Mouse (Mus musculus): ENCODE results near the gene Cdc27. TPM values are rescaled to one million over a fixed set of nuclear protein-coding genes. Genes with fewer than 3 reads are reported as not detected.
"Not testable (repeated sequence)": the region's sequence is repeated elsewhere in the genome, so short reads cannot be mapped to it uniquely, and the experiment has no call there.

The Cdc27 gene
- polyA plus RNA-seq, 1 experiment from 2014 or later, result 51.6 TPM

GRCm38 (mm10) chr11:104570515-104570914, 20.1 kb upstream of the Cdc27 start:
- not testable (repeated sequence) for H3K4me3 ChIP-seq (replicated peaks); H3K4me1 ChIP-seq (replicated peaks); H3K4me2 ChIP-seq; H3K9ac ChIP-seq (replicated peaks); H3K27ac ChIP-seq; H3K9me3 ChIP-seq; H3K36me3 ChIP-seq; ATAC-seq (ENCODE audit: insufficient number of reproducible peaks, insufficient read depth, low FRiP score, low TSS enrichment, low read depth)
- H3K27me3 ChIP-seq, result peaks cover 29% of the 10 kb centered on the region
- WGBS, result 87% methylated on average over 8 of the region's 8 CpGs

- Histone ChIP-seq H3K27me3 (peaks cover 28% of the 10 kb centered on the region), H3K27ac (no peak overlapping the region), H3K9me3 (0 out of 2 replicates have a peak, but pooled peaks cover 7% of the 10 kb centered on the region), H3K9ac (replicated peaks) (no peak overlapping the region), H3K4me2 (no peak overlapping the region), H3K36me3 (no peaks in the 10 kb centered on the region), H3K4me3 (replicated peaks) (no peak overlapping the region), H3K4me1 (replicated peaks) (0 out of 2 replicates have a peak, but pooled peaks cover 3% of the 10 kb centered on the region)
- ATAC-seq (ENCODE audit: insufficient number of reproducible peaks, insufficient read depth, low FRiP score, low TSS enrichment, low read depth), result no peak
- 94% methylated on average over 4 of the region's 4 CpGs for WGBS
Measured at GRCm38 (mm10) chr11:104568326-104568725, 17.9 kb upstream of the Cdc27 start.

GRCm38 (mm10) chr11:104567736-104568135, 17.3 kb upstream of the Cdc27 start:
- Histone ChIP-seq H3K27me3 (peaks cover 22% of the 10 kb centered on the region), H3K4me3 (replicated peaks) (no peak overlapping the region), H3K4me1 (replicated peaks) (0 out of 2 replicates have a peak, but pooled peaks cover 3% of the 10 kb centered on the region), H3K9me3 (0 out of 2 replicates have a peak, but pooled peaks cover 7% of the 10 kb centered on the region), H3K4me2 (no peak overlapping the region), H3K27ac (no peak overlapping the region), H3K9ac (replicated peaks) (no peak overlapping the region), H3K36me3 (no peaks in the 10 kb centered on the region)
- WGBS, result 75% methylated on average over 9 of the region's 9 CpGs
- ATAC-seq (ENCODE audit: insufficient number of reproducible peaks, insufficient read depth, low FRiP score, low TSS enrichment, low read depth), result no peak

GRCm38 (mm10) chr11:104566796-104567195, 16.4 kb upstream of the Cdc27 start:
- Histone ChIP-seq H3K9ac (replicated peaks) (no peak overlapping the region), H3K4me1 (replicated peaks) (0 out of 2 replicates have a peak, but pooled peaks cover 3% of the 10 kb centered on the region), H3K4me2 (no peak overlapping the region), H3K27ac (no peak overlapping the region), H3K27me3 (peaks cover 13% of the 10 kb centered on the region), H3K4me3 (replicated peaks) (no peak overlapping the region), H3K9me3 (0 out of 2 replicates have a peak, but pooled peaks cover 7% of the 10 kb centered on the region), H3K36me3 (no peaks in the 10 kb centered on the region)
- WGBS, result 79% methylated on average over 2 of the region's 2 CpGs
- ATAC-seq (ENCODE audit: insufficient number of reproducible peaks, insufficient read depth, low FRiP score, low TSS enrichment, low read depth), result no peak

- H3K4me1 ChIP-seq (replicated peaks), result no peaks in the 10 kb centered on the region
- 78% methylated on average over 6 of the region's 6 CpGs for WGBS
- 0 out of 2 replicates have a peak, but pooled peaks cover 7% of the 10 kb centered on the region for H3K9me3 ChIP-seq
- H3K4me2 ChIP-seq, result no peak overlapping the region
- no peak overlapping the region for H3K27ac ChIP-seq
- no peak overlapping the region for H3K4me3 ChIP-seq (replicated peaks)
- ATAC-seq (ENCODE audit: insufficient number of reproducible peaks, insufficient read depth, low FRiP score, low TSS enrichment, low read depth), result no peak
- no peak overlapping the region for H3K9ac ChIP-seq (replicated peaks)
- peaks cover 6% of the 10 kb centered on the region for H3K27me3 ChIP-seq
- H3K36me3 ChIP-seq, result no peaks in the 10 kb centered on the region
Measured at GRCm38 (mm10) chr11:104566097-104566496, 15.7 kb upstream of the Cdc27 start.

- H3K4me3 ChIP-seq (replicated peaks), result no peak overlapping the region
- no peaks in the 10 kb centered on the region for H3K36me3 ChIP-seq
- no peak overlapping the region for H3K27ac ChIP-seq
- H3K4me1 ChIP-seq (replicated peaks), result no peaks in the 10 kb centered on the region
- no peak overlapping the region for H3K9ac ChIP-seq (replicated peaks)
- no peaks in the 10 kb centered on the region for H3K27me3 ChIP-seq
- 74% methylated on average over 9 of the region's 9 CpGs for WGBS
- 0 out of 2 replicates have a peak, but pooled peaks cover 7% of the 10 kb centered on the region for H3K9me3 ChIP-seq
- H3K4me2 ChIP-seq, result no peak overlapping the region
- no peak for ATAC-seq (ENCODE audit: insufficient number of reproducible peaks, insufficient read depth, low FRiP score, low TSS enrichment, low read depth)
Measured at GRCm38 (mm10) chr11:104565172-104565571, 14.8 kb upstream of the Cdc27 start.

- Histone ChIP-seq H3K27me3 (no peaks in the 10 kb centered on the region), H3K9me3 (no peaks in the 10 kb centered on the region), H3K4me2 (no peak overlapping the region), H3K4me3 (replicated peaks) (no peak overlapping the region), H3K27ac (no peak overlapping the region), H3K4me1 (replicated peaks) (no peaks in the 10 kb centered on the region), H3K9ac (replicated peaks) (no peak overlapping the region), H3K36me3 (no peaks in the 10 kb centered on the region)
- 75% methylated on average over 1 of the region's 1 CpGs for WGBS
- no peak for ATAC-seq (ENCODE audit: insufficient number of reproducible peaks, insufficient read depth, low FRiP score, low TSS enrichment, low read depth)
Measured at GRCm38 (mm10) chr11:104563496-104563895, 13.1 kb upstream of the Cdc27 start.

GRCm38 (mm10) chr11:104560971-104561370, 10.6 kb upstream of the Cdc27 start:
- H3K27me3 ChIP-seq, result no peaks in the 10 kb centered on the region
- no peaks in the 10 kb centered on the region for H3K4me1 ChIP-seq (replicated peaks)
- no peak overlapping the region for H3K9ac ChIP-seq (replicated peaks)
- no peak overlapping the region for H3K4me2 ChIP-seq
- H3K9me3 ChIP-seq, result no peaks in the 10 kb centered on the region
- ATAC-seq (ENCODE audit: insufficient number of reproducible peaks, insufficient read depth, low FRiP score, low TSS enrichment, low read depth), result no peak
- WGBS, result 50% methylated on average over 2 of the region's 2 CpGs
- no peak overlapping the region for H3K27ac ChIP-seq
- H3K36me3 ChIP-seq, result no peaks in the 10 kb centered on the region
- no peak overlapping the region for H3K4me3 ChIP-seq (replicated peaks)

- no peaks in the 10 kb centered on the region for H3K9me3 ChIP-seq
- no peaks in the 10 kb centered on the region for H3K4me1 ChIP-seq (replicated peaks)
- H3K36me3 ChIP-seq, result no peaks in the 10 kb centered on the region
- no peak overlapping the region for H3K9ac ChIP-seq (replicated peaks)
- no peak for ATAC-seq (ENCODE audit: insufficient number of reproducible peaks, insufficient read depth, low FRiP score, low TSS enrichment, low read depth)
- H3K4me3 ChIP-seq (replicated peaks), result no peak overlapping the region
- H3K4me2 ChIP-seq, result no peak overlapping the region
- 51% methylated on average over 4 of the region's 4 CpGs for WGBS
- no peaks in the 10 kb centered on the region for H3K27me3 ChIP-seq
- no peak overlapping the region for H3K27ac ChIP-seq
Measured at GRCm38 (mm10) chr11:104558651-104559403, 8.4 kb upstream of the Cdc27 start.

GRCm38 (mm10) chr11:104558065-104558464, 7.6 kb upstream of the Cdc27 start:
- no peak for ATAC-seq (ENCODE audit: insufficient number of reproducible peaks, insufficient read depth, low FRiP score, low TSS enrichment, low read depth)
- no peaks in the 10 kb centered on the region for H3K9me3 ChIP-seq
- no peak overlapping the region for H3K9ac ChIP-seq (replicated peaks)
- H3K27ac ChIP-seq, result no peak overlapping the region
- no peaks in the 10 kb centered on the region for H3K27me3 ChIP-seq
- H3K4me3 ChIP-seq (replicated peaks), result no peak overlapping the region
- no peaks in the 10 kb centered on the region for H3K36me3 ChIP-seq
- no peaks in the 10 kb centered on the region for H3K4me1 ChIP-seq (replicated peaks)
- no peak overlapping the region for H3K4me2 ChIP-seq
- WGBS, result 77% methylated on average over 4 of the region's 4 CpGs

GRCm38 (mm10) chr11:104549438-104550405, 698 bp downstream of the Cdc27 start:
- Histone ChIP-seq H3K36me3 (peaks cover 9% of the 10 kb centered on the region), H3K4me2 (peak overlapping the region; percentile 81), H3K4me1 (replicated peaks) (peaks cover 5% of the 10 kb centered on the region), H3K27me3 (no peaks in the 10 kb centered on the region), H3K4me3 (replicated peaks) (peak overlapping the region; percentile 96), H3K9me3 (no peaks in the 10 kb centered on the region), H3K27ac (peak overlapping the region; percentile 93), H3K9ac (replicated peaks) (peak overlapping the region; percentile 99)
- WGBS, result 1% methylated on average over 53 of the region's 53 CpGs
- peak; percentile 51; the same call in 1 of the 2 replicates for ATAC-seq (ENCODE audit: insufficient number of reproducible peaks, insufficient read depth, low FRiP score, low TSS enrichment, low read depth)
